Mouse (Mus musculus) midbrain, embryonic 14.5 days (tissue): ENCODE data around the gene Pkd1. TPM values are rescaled to one million over a fixed set of nuclear protein-coding genes. Genes with fewer than 3 reads are reported as not detected.

Experiments
- ATAC-seq: fragments of 200-750 bp; cut with Nextera tagmentation; 2 replicates; pipeline ENCODE4 v1.8.0; 2017; ENCODE audit warnings: moderate number of reproducible peaks, moderate library complexity; ENCODE audit not compliant: low FRiP score, low TSS enrichment
- DNase-seq: peaks from one replicate; pipeline ENCODE4 v3.0.0-alpha.2; 2015
- H3K27ac ChIP-seq: fragments of 300-500 bp; sonication (generic); replicated peaks from 2 replicates; pipeline ENCODE4 v1.5.1; 2014; ENCODE audit warnings: mild to moderate bottlenecking, low read depth, low read length, moderate library complexity
- H3K27me3 ChIP-seq: fragments of 300-500 bp; sonication (generic); 2 replicates; pipeline ENCODE4 v1.6.1; 2014; ENCODE audit warnings: low read length, control low read depth, mixed read lengths; ENCODE audit not compliant: control insufficient read depth, insufficient read depth
- H3K36me3 ChIP-seq: fragments of 300-500 bp; sonication (generic); 2 replicates; pipeline ENCODE4 v1.6.1; 2014; ENCODE audit warnings: low read length, control low read depth; ENCODE audit not compliant: control insufficient read depth, insufficient read depth
- H3K4me1 ChIP-seq: fragments of 300-500 bp; sonication (generic); 2 replicates; pipeline ENCODE4 v1.6.1; 2014; ENCODE audit warnings: mild to moderate bottlenecking, antibody characterized with exemption, low read length, control low read depth; ENCODE audit not compliant: control insufficient read depth, insufficient read depth
- H3K4me2 ChIP-seq: fragments of 300-500 bp; sonication (generic); 2 replicates; pipeline ENCODE4 v1.6.1; 2014; ENCODE audit warnings: mild to moderate bottlenecking, low read length, moderate library complexity
- H3K4me3 ChIP-seq: fragments of 300-500 bp; sonication (generic); replicated peaks from 2 replicates; pipeline ENCODE4 v1.5.1; 2014; ENCODE audit warnings: low read depth, low read length
- H3K9ac ChIP-seq: fragments of 300-500 bp; sonication (generic); replicated peaks from 2 replicates; pipeline ENCODE4 v1.6.1; 2014; ENCODE audit warnings: mild to moderate bottlenecking, low read length, moderate library complexity
- H3K9me3 ChIP-seq: fragments of 300-500 bp; sonication (generic); 2 replicates; pipeline ENCODE4 v1.6.1; 2016; ENCODE audit warnings: low read length, control low read depth, mixed read lengths; ENCODE audit not compliant: control insufficient read depth
- WGBS: fragments of 180-500 bp; shearing (Covaris S2); extraction: QIAGEN DNeasy Blood & Tissue Kit; methylation state at CpG from one replicate; pipeline ENCODE4 v1.1.7; 2014; 5-methylcytosine and 5-hydroxymethylcytosine counted together
- polyA plus RNA-seq: library from polyadenylated mRNA; unstranded; fragments of >200 nt; fragmentation: Nextera tagmentation; extraction: Ambion mirVana; gene quantifications from 2 replicates; pipeline ENCODE4 v1.2.1, GENCODE M21; 2014

Pkd1 gene
- polyA plus RNA-seq, 1 experiment from 2014 or later, result 28.3 TPM

- H3K4me1 ChIP-seq, result peaks cover 12% of the 10 kb centered on the region
- no peak overlapping the region for H3K27ac ChIP-seq
- no peak overlapping the region for H3K4me3 ChIP-seq
- H3K27me3 ChIP-seq, result no peaks in the 10 kb centered on the region
- ATAC-seq, result no peak
- H3K4me2 ChIP-seq, result no peak overlapping the region
- H3K9me3 ChIP-seq, result no peaks in the 10 kb centered on the region
- peak; percentile 77 for DNase-seq
- WGBS, result 54% methylated on average over 5 of the region's 5 CpGs
- peaks cover 70% of the 10 kb centered on the region for H3K36me3 ChIP-seq
- H3K9ac ChIP-seq, result no peak overlapping the region
These were observed 79.0 kb downstream of the Pkd1 start for GRCm38 (mm10) chr17:24628646-24629045.

DNA sequence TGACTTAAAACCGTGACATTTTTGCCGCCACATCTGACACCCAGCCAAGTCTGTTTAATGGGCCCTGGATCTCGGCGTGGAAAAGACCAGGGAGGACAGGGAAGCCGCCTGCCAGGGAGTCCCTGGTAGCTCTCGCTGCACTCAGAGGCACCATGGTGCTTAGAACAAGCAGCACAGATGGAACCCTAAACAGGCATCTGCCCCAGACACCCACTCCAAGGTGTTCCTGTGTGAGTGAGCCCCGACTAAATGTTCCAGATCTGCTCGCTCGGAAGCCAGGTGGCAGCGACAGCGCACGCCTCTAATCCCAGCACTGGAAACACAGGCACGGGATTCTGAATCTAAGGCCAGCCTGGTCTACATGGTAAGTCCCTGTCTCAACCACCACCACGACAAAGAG lies 80.4 kb downstream of the Pkd1 start:
- Histone ChIP-seq H3K4me3 (no peak overlapping the region), H3K27me3 (no peaks in the 10 kb centered on the region), H3K9ac (no peak overlapping the region), H3K4me1 (peaks cover 12% of the 10 kb centered on the region), H3K4me2 (no peak overlapping the region), H3K9me3 (no peaks in the 10 kb centered on the region), H3K36me3 (peaks cover 56% of the 10 kb centered on the region), H3K27ac (no peak overlapping the region)
- WGBS, result 92% methylated on average over 14 of the region's 14 CpGs
- ATAC-seq (no peak), DNase-seq (no peak)

- peak within 1 kb of the TSS; percentile 84 for H3K4me2 ChIP-seq
- H3K27me3 ChIP-seq, result no peaks in the 10 kb centered on the region
- peak within 1 kb of the TSS; percentile 70 for H3K27ac ChIP-seq
- no peaks in the 10 kb centered on the region for H3K9me3 ChIP-seq
- H3K4me3 ChIP-seq, result peak within 1 kb of the TSS; percentile 66
- DNase-seq (peak; percentile 95), ATAC-seq (peak; percentile 82)
- H3K9ac ChIP-seq, result peak within 1 kb of the TSS; percentile 70
- H3K4me1 ChIP-seq, result peaks cover 12% of the 10 kb centered on the region
- peaks cover 34% of the 10 kb centered on the region for H3K36me3 ChIP-seq
- WGBS, result 2% methylated on average over 51 of the region's 51 CpGs
These were observed 82.7 kb downstream of the Pkd1 start, which contains the start of the genes Tsc2 and Nthl1 for GRCm38 (mm10) chr17:24632167-24632812. Gene Tsc2 (minus strand): TSS chr17:24632630. Gene Nthl1 (plus strand): TSS chr17:24632680.

DNA sequence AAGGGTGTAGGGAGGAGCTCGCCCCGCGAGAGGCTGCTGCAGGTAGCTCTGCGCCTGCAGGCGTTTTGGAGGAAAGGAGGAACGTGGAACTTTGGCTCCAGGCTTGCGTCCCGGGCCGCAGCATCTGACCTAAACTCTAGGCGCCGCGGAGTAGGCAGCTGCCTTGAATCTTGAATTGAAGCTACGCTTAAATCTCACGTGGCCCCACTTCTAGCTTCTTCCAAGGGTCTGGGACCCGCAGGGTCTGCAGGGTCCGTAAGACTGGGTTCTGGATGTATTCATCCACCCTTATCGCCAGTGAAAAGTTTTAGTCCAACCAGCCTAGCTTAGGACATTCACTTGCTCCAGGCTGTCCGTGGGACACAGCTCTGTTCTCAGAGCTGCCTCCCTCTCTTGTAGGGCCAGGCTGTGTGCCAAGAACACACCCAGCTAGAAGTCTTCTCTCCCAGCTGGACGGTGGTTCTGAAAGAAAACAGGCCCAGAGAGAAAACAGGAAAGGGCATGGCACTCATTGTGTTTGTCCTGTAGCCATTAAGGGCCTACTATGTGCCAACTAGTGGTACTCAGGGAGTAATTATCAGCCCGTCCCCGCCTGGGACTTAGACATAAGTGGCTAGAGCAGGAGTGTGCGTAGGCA lies 83.3 kb downstream of the Pkd1 start:
- H3K27ac ChIP-seq, result peak overlapping the region; percentile 70
- H3K4me1 ChIP-seq, result peaks cover 12% of the 10 kb centered on the region
- H3K4me3 ChIP-seq, result peak overlapping the region; percentile 66
- ATAC-seq (0 out of 2 replicates have a peak, but pooled peaks have one; percentile 6), DNase-seq (peak; percentile 21)
- H3K27me3 ChIP-seq, result no peaks in the 10 kb centered on the region
- H3K9me3 ChIP-seq, result no peaks in the 10 kb centered on the region
- peaks cover 27% of the 10 kb centered on the region for H3K36me3 ChIP-seq
- H3K4me2 ChIP-seq, result peak overlapping the region; percentile 84
- H3K9ac ChIP-seq, result peak overlapping the region; percentile 70
- 13% methylated on average over 22 of the region's 22 CpGs for WGBS

DNA sequence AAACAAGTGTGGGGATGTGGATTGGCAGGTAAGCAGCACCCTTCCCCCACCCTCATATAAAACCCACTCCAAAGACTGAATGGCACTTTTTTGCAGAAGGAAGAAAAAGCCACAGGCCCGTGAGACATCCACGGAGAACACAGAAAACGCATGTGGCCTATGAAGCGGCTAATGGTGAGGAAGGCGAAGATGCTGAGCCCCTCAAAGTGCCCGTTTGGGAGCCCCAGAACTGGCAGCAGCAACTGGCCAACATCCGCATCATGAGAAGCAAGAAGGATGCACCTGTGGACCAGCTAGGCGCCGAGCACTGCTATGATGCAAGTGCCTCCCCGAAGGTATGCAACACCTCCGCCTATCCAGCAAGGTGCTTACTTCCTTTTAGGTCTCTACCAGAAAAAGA lies 84.2 kb downstream of the Pkd1 start:
- H3K27ac ChIP-seq, result no peak overlapping the region
- peaks cover 12% of the 10 kb centered on the region for H3K4me1 ChIP-seq
- H3K4me3 ChIP-seq, result no peak overlapping the region
- no peak overlapping the region for H3K4me2 ChIP-seq
- ATAC-seq (no peak), DNase-seq (no peak)
- H3K9ac ChIP-seq, result no peak overlapping the region
- WGBS, result 97% methylated on average over 11 of the region's 11 CpGs
- H3K9me3 ChIP-seq, result no peaks in the 10 kb centered on the region
- no peaks in the 10 kb centered on the region for H3K27me3 ChIP-seq
- H3K36me3 ChIP-seq, result peaks cover 25% of the 10 kb centered on the region

- no peak overlapping the region for H3K27ac ChIP-seq
- ATAC-seq (no peak), DNase-seq (no peak)
- no peak overlapping the region for H3K4me2 ChIP-seq
- H3K9me3 ChIP-seq, result no peaks in the 10 kb centered on the region
- no peak overlapping the region for H3K4me3 ChIP-seq
- no peak overlapping the region for H3K9ac ChIP-seq
- H3K27me3 ChIP-seq, result no peaks in the 10 kb centered on the region
- peaks cover 14% of the 10 kb centered on the region for H3K36me3 ChIP-seq
- WGBS, result 85% methylated on average over 4 of the region's 4 CpGs
- peaks cover 12% of the 10 kb centered on the region for H3K4me1 ChIP-seq
These were observed 85.4 kb downstream of the Pkd1 start for GRCm38 (mm10) chr17:24635024-24635423.

- H3K36me3 ChIP-seq, result peaks cover 8% of the 10 kb centered on the region; the same call in 1 of the 2 replicates
- no peak for ATAC-seq
- H3K9ac ChIP-seq, result no peak overlapping the region
- peaks cover 12% of the 10 kb centered on the region for H3K4me1 ChIP-seq
- H3K4me2 ChIP-seq, result no peak overlapping the region
- 91% methylated on average over 5 of the region's 5 CpGs for WGBS
- no peak overlapping the region for H3K4me3 ChIP-seq
- H3K9me3 ChIP-seq, result no peaks in the 10 kb centered on the region
- H3K27ac ChIP-seq, result no peak overlapping the region
- H3K27me3 ChIP-seq, result no peaks in the 10 kb centered on the region
- DNase-seq, result no peak
These were observed 86.1 kb downstream of the Pkd1 start for GRCm38 (mm10) chr17:24635694-24636093.

GRCm38 (mm10) chr17:24636781-24637481 lies 87.3 kb downstream of the Pkd1 start:
- H3K9ac ChIP-seq, result no peak overlapping the region
- ATAC-seq (no peak), DNase-seq (no peak)
- H3K9me3 ChIP-seq, result no peaks in the 10 kb centered on the region
- peaks cover 8% of the 10 kb centered on the region for H3K4me1 ChIP-seq
- H3K27me3 ChIP-seq, result no peaks in the 10 kb centered on the region
- 60% methylated on average over 5 of the region's 5 CpGs for WGBS
- no peak overlapping the region for H3K27ac ChIP-seq
- H3K4me3 ChIP-seq, result no peak overlapping the region
- H3K4me2 ChIP-seq, result no peak overlapping the region
- peaks cover 6% of the 10 kb centered on the region; the same call in 1 of the 2 replicates for H3K36me3 ChIP-seq
